Mouse (Mus musculus): Measurements from ENCODE around the gene Snx21. TPM values are rescaled to one million over a fixed set of nuclear protein-coding genes. Genes with fewer than 3 reads are reported as not detected.
"Not testable (repeated sequence)": the region's sequence is repeated elsewhere in the genome, so short reads cannot be mapped to it uniquely, and the experiment has no call there.

The Snx21 gene
- polyA plus RNA-seq, 1 experiment from 2014 or later = 24.4 TPM

DNA sequence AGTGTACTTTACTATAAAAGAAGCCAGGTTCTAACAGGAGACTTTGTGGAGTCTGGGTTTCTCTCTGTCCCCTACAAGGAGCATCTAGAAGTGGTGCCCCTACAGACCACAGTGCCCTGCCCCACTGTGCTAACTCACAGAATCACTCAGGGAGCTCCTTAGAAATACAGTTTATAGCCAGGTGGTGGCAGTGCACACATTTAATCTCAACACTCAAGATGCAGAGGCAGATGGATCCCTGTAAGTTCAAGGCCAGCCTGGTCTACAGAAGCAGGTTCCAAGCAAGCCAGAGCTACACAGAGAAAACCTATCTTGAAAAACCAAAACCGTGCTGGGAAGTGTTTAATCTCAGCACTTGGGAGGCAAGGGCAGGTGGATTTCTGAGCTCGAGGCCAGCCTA, 8.1 kb downstream of the Snx21 start:
- WGBS = 90% methylated on average over 2 of the region's 2 CpGs
- Histone ChIP-seq H3K9me3 (ENCODE audit: control insufficient read depth, low read depth, low read length) (no peaks in the 10 kb centered on the region), H3K36me3 (ENCODE audit: control insufficient read depth, insufficient read depth, low read length) (peaks cover 54% of the 10 kb centered on the region), H3K4me3 (ENCODE audit: low read depth, low read length) (no peak overlapping the region), H3K9ac (replicated peaks; ENCODE audit: low read depth, low read length) (no peak overlapping the region), H3K27me3 (ENCODE audit: control insufficient read depth, insufficient read depth, low read length) (no peaks in the 10 kb centered on the region), H3K4me1 (ENCODE audit: control insufficient read depth, insufficient read depth, low read length) (no peaks in the 10 kb centered on the region), H3K27ac (ENCODE audit: low read length) (no peak overlapping the region), H3K4me2 (replicated peaks; ENCODE audit: low read depth, low read length) (no peak overlapping the region)
- no peak for ATAC-seq (ENCODE audit: insufficient number of reproducible peaks, insufficient read depth, low FRiP score, low read depth)

DNA sequence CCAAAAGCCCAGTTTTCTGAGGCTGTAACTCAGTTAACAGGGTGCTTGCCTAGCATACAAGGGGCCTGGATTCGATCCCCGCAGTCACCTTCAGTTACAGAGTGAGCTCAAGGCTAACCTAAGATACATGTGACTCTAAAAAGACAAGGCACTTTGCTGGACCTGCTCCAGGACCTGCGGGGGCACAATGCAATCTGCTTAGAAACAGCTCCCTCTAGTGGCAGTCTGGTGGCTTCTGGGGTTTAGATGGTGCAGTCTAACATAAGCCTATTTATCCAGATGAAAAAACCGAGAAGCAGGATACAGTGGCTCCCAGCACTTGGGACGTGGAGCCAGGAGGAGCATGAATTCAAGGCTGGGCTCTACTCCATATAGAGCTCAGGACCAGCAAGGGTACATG, 8.7 kb downstream of the Snx21 start:
- Histone ChIP-seq H3K27ac (ENCODE audit: low read length) (no peak overlapping the region), H3K36me3 (ENCODE audit: control insufficient read depth, insufficient read depth, low read length) (peaks cover 50% of the 10 kb centered on the region), H3K9me3 (ENCODE audit: control insufficient read depth, low read depth, low read length) (no peaks in the 10 kb centered on the region), H3K4me2 (replicated peaks; ENCODE audit: low read depth, low read length) (no peak overlapping the region), H3K9ac (replicated peaks; ENCODE audit: low read depth, low read length) (no peak overlapping the region), H3K4me3 (ENCODE audit: low read depth, low read length) (no peak overlapping the region), H3K27me3 (ENCODE audit: control insufficient read depth, insufficient read depth, low read length) (no peaks in the 10 kb centered on the region), H3K4me1 (ENCODE audit: control insufficient read depth, insufficient read depth, low read length) (no peaks in the 10 kb centered on the region)
- 0 out of 2 replicates have a peak, but pooled peaks have one; percentile 24 for ATAC-seq (ENCODE audit: insufficient number of reproducible peaks, insufficient read depth, low FRiP score, low read depth)
- 32% methylated on average over 5 of the region's 5 CpGs for WGBS

DNA sequence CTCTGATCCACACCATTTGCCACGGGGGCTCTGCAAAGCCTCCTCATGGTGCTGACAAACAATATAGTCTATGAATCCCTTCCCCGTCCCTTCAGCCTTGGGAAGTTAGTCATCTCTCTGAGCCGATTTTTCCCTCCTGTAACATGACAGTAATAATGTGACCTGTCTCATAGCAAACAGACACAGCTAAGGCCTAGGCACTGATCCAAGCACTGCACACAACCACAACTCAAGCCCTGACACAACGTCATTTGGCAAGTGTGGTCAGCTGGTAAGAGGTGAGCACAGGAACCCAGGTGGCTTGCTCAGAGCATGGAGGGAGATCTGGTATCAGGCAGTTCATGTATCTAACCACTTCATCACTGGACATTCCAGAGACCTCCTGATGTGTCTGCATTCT, 10.2 kb downstream of the Snx21 start:
- Histone ChIP-seq H3K27ac (ENCODE audit: low read length) (no peak overlapping the region), H3K9ac (replicated peaks; ENCODE audit: low read depth, low read length) (no peak overlapping the region), H3K36me3 (ENCODE audit: control insufficient read depth, insufficient read depth, low read length) (peaks cover 53% of the 10 kb centered on the region), H3K27me3 (ENCODE audit: control insufficient read depth, insufficient read depth, low read length) (no peaks in the 10 kb centered on the region), H3K9me3 (ENCODE audit: control insufficient read depth, low read depth, low read length) (no peaks in the 10 kb centered on the region), H3K4me1 (ENCODE audit: control insufficient read depth, insufficient read depth, low read length) (no peaks in the 10 kb centered on the region), H3K4me3 (ENCODE audit: low read depth, low read length) (no peak overlapping the region), H3K4me2 (replicated peaks; ENCODE audit: low read depth, low read length) (no peak overlapping the region)
- 83% methylated on average over 4 of the region's 4 CpGs for WGBS
- no peak for ATAC-seq (ENCODE audit: insufficient number of reproducible peaks, insufficient read depth, low FRiP score, low read depth)

DNA sequence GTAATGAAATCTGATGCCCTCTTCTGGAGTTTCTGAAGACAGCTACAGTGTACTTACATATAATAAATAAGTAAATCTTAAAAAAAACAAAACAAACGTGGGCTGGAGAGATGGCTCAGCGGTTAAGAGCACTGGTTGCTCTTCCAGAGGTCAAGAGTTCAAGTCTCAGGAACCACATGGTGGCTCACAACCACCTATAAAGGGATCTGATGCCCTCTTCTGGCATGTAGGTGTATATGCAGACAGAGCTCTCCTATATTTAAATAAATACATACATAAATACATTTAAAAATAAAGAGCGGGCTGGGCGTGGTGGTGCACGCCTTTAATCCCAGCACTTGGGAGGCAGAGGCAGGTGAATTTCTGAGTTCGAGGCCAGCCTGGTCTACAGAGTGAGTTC, 12.9 kb downstream of the Snx21 start:
- H3K27me3 ChIP-seq (ENCODE audit: control insufficient read depth, insufficient read depth, low read length) = not testable (repeated sequence)
- WGBS = 78% methylated on average over 6 of the region's 6 CpGs

DNA sequence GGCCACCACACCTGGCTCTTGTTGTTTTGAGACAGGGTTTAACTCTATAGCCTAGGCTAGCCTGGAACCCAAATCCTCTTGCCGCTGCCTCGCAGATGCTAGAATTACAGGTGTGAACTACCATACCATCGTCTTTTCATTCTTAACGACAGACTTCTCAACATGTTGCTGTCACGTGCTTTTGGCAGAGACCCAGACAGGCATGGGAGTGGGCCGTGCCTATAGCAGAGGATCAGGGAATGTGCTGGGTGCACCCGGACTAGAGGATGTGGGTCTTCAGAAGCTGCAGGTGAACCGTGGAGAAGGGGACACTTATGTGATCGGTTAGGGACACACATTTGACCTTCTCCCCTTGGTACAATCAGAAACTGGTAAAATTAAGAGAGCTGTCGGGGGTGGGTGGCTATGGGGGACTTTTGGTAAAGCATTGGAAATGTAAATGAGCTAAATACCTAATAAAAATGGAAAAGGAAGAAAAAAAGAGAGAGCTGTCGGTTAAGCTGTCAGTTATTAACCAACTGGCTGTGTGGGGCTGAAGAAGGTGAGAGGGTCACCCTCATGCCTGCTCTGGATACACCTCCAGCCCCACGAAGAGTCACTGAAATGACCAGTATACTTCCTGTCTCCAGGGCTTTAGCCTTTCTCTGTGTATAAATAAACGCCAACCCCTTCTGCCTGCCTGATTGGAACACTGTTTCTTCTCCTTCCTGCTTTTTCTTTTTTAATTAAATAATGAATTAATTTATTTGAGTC, 14.8 kb downstream of the Snx21 start:
- no peak for ATAC-seq (ENCODE audit: insufficient number of reproducible peaks, insufficient read depth, low FRiP score, low read depth)
- Histone ChIP-seq H3K4me1 (ENCODE audit: control insufficient read depth, insufficient read depth, low read length) (peaks cover 5% of the 10 kb centered on the region; the same call in 1 of the 2 replicates), H3K27ac (ENCODE audit: low read length) (no peak overlapping the region), H3K36me3 (ENCODE audit: control insufficient read depth, insufficient read depth, low read length) (peaks cover 20% of the 10 kb centered on the region), H3K9me3 (ENCODE audit: control insufficient read depth, low read depth, low read length) (no peaks in the 10 kb centered on the region), H3K4me2 (replicated peaks; ENCODE audit: low read depth, low read length) (no peak overlapping the region), H3K27me3 (ENCODE audit: control insufficient read depth, insufficient read depth, low read length) (no peaks in the 10 kb centered on the region), H3K4me3 (ENCODE audit: low read depth, low read length) (no peak overlapping the region), H3K9ac (replicated peaks; ENCODE audit: low read depth, low read length) (no peak overlapping the region)
- WGBS = 89% methylated on average over 13 of the region's 13 CpGs

More for the DNA sequence above, 12.9 kb downstream of the Snx21 start:
- peaks cover 30% of the 10 kb centered on the region for H3K36me3 ChIP-seq (ENCODE audit: control insufficient read depth, insufficient read depth, low read length)
- not testable (repeated sequence) for H3K4me2 ChIP-seq (replicated peaks; ENCODE audit: low read depth, low read length); H3K4me3 ChIP-seq (ENCODE audit: low read depth, low read length); H3K4me1 ChIP-seq (ENCODE audit: control insufficient read depth, insufficient read depth, low read length); H3K9ac ChIP-seq (replicated peaks; ENCODE audit: low read depth, low read length); ATAC-seq (ENCODE audit: insufficient number of reproducible peaks, insufficient read depth, low FRiP score, low read depth); H3K9me3 ChIP-seq (ENCODE audit: control insufficient read depth, low read depth, low read length); H3K27ac ChIP-seq (ENCODE audit: low read length)

DNA sequence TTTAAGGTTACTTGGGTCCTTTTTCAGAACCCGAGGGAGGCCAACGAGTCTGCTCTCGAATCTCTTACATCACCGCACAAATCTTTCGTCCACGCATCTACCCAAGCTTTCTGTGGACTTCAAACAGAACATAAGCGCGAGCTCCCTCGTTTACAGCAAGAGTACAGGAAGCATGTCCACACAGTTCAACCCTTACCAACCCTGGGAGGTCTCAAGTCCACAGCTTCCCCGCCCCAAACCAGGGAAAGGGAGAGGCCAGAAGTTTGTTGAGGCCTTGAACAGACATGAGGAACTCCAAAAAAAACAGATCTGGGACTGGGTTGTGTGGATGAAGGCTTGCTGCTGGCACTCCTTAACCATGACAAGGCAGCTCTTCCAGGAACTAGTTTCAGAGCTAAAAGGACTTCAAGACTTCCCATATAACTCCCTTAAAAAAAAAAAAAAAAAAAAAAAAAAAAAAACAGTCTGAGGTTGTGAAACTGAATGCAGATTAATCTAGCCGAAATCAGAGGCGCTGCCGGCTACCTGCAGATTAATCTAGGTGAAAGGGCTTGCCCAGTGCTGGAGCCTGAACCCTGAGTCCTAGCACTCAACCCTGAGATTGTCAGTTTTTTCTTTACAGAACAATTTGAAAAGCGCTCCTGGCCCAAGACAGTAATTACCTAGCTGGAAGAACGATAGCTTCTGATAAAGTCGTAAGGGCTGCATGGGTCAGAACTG, 17.7 kb downstream of the Snx21 start:
- H3K4me1 ChIP-seq (ENCODE audit: control insufficient read depth, insufficient read depth, low read length) = peaks cover 7% of the 10 kb centered on the region; the same call in 1 of the 2 replicates
- ATAC-seq (ENCODE audit: insufficient number of reproducible peaks, insufficient read depth, low FRiP score, low read depth) = no peak
- no peak overlapping the region for H3K27ac ChIP-seq (ENCODE audit: low read length)
- peak overlapping the region; percentile 67; the same call in 1 of the 2 replicates for H3K9ac ChIP-seq (replicated peaks; ENCODE audit: low read depth, low read length)
- H3K4me2 ChIP-seq (replicated peaks; ENCODE audit: low read depth, low read length) = peak overlapping the region; percentile 66; the same call in 1 of the 2 replicates
- peak overlapping the region; percentile 62; the same call in 1 of the 2 replicates for H3K4me3 ChIP-seq (ENCODE audit: low read depth, low read length)
- peaks cover 3% of the 10 kb centered on the region; the same call in 1 of the 2 replicates for H3K36me3 ChIP-seq (ENCODE audit: control insufficient read depth, insufficient read depth, low read length)
- H3K9me3 ChIP-seq (ENCODE audit: control insufficient read depth, low read depth, low read length) = no peaks in the 10 kb centered on the region
- no peaks in the 10 kb centered on the region for H3K27me3 ChIP-seq (ENCODE audit: control insufficient read depth, insufficient read depth, low read length)
- 90% methylated on average over 16 of the region's 16 CpGs for WGBS

DNA sequence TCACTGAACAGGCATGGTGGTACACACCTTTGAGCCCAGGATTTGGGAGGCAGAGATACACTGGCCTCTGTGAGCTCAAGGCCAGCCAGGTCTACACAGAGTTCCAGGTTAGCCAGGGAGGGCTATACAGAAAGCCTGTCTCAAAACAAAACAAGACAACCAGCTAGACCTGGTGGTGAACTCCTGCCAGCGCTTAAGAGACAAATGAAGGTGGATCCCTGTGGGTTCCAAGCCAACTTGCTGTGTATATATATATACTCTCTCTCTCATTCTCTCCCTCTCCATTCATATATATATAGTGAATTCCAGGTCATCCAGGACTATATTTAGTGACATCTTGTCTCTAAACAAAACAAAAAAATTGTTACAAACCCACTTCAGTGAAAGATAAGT, 18.3 kb downstream of the Snx21 start:
- WGBS = 23% methylated on average over 1 of the region's 1 CpGs
- H3K4me2 ChIP-seq (replicated peaks; ENCODE audit: low read depth, low read length) = peak overlapping the region; percentile 66
- peak overlapping the region; percentile 62 for H3K4me3 ChIP-seq (ENCODE audit: low read depth, low read length)
- H3K27ac ChIP-seq (ENCODE audit: low read length) = no peak overlapping the region
- no peak for ATAC-seq (ENCODE audit: insufficient number of reproducible peaks, insufficient read depth, low FRiP score, low read depth)
- H3K27me3 ChIP-seq (ENCODE audit: control insufficient read depth, insufficient read depth, low read length) = no peaks in the 10 kb centered on the region
- H3K4me1 ChIP-seq (ENCODE audit: control insufficient read depth, insufficient read depth, low read length) = peaks cover 7% of the 10 kb centered on the region; the same call in 1 of the 2 replicates
- peak overlapping the region; percentile 67; the same call in 1 of the 2 replicates for H3K9ac ChIP-seq (replicated peaks; ENCODE audit: low read depth, low read length)
- peaks cover 5% of the 10 kb centered on the region; the same call in 1 of the 2 replicates for H3K36me3 ChIP-seq (ENCODE audit: control insufficient read depth, insufficient read depth, low read length)
- no peaks in the 10 kb centered on the region for H3K9me3 ChIP-seq (ENCODE audit: control insufficient read depth, low read depth, low read length)

DNA sequence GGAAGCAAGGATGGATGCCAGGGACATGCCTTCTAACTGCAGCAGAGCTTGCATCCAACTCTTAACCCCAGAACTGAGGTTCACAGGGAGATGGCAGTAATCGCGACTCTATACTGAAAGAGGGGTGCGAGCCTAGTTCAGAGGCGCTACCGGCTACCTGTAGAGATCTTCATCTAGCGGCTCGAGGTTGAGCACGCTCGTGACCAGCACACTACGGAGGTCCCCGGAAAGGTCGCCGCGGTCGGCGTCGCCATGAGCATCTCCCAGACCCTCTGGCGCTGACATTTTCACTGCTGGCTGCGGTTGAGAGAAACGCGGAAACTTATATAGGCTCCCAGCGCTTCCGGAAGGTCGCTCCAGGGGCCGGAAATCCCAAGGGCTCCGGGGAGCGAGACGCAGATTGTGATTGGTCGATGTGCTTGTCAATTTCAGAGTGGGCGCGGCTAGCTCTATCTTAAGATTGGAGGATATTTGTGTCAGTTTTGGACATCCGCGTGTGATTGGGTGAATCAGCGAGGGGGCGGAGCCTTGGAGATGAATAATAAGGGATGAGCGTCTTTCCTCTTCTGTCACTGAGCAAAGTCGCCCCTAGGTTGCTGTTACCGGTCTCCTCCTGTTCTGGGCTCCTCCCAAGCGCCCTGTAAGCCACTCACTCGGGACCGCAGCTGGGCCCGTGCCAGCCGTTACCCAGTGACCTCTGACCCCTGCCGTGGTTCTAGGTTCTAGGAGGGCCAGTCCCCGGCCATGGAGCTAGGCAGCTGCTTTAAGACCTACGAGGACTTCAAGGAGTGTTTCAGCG, 19.1 kb downstream of the Snx21 start, which contains the start of the genes Acot8 and Zswim3:
Gene Acot8 (minus strand): TSS at position 350 of the 799 bp plus-strand sequence.
Gene Zswim3 (plus strand): TSS at position 566 of the 799 bp plus-strand sequence.
- Histone ChIP-seq H3K36me3 (ENCODE audit: control insufficient read depth, insufficient read depth, low read length) (peaks cover 8% of the 10 kb centered on the region; the same call in 1 of the 2 replicates), H3K27ac (ENCODE audit: low read length) (peak within 1 kb of the TSS; percentile 50), H3K9ac (replicated peaks; ENCODE audit: low read depth, low read length) (peak within 1 kb of the TSS; percentile 67), H3K4me2 (replicated peaks; ENCODE audit: low read depth, low read length) (peak within 1 kb of the TSS; percentile 66), H3K9me3 (ENCODE audit: control insufficient read depth, low read depth, low read length) (no peaks in the 10 kb centered on the region), H3K4me3 (ENCODE audit: low read depth, low read length) (peak within 1 kb of the TSS; percentile 62), H3K4me1 (ENCODE audit: control insufficient read depth, insufficient read depth, low read length) (peaks cover 7% of the 10 kb centered on the region; the same call in 1 of the 2 replicates), H3K27me3 (ENCODE audit: control insufficient read depth, insufficient read depth, low read length) (no peaks in the 10 kb centered on the region)
- WGBS = under 1% methylated on average over 47 of the region's 47 CpGs
- peak; percentile 99 for ATAC-seq (ENCODE audit: insufficient number of reproducible peaks, insufficient read depth, low FRiP score, low read depth)

All from stomach, embryonic 14.5 days (tissue).